Mouse (Mus musculus): ENCODE measurements at regions not wholly inside any gene's neighbourhood (a gene's known extent, or its start where the extent isn't known, plus 50 kb on each side); places are given as distances from the start of the nearest gene placed in this dataset.

- TF ChIP-seq CTCF (conservative IDR thresholded peaks at IDR 0.05; ENCODE audit: insufficient read depth, insufficient read length, low read depth, low read length) (no peak), POLR2A (IDR thresholded peaks at IDR 0.05; ENCODE audit: low read depth, low read length) (no peak)
Observed at GRCm38 (mm10) chr11:22457220-22457619, 54.7 kb upstream of the Tmem17 start.

Data from kidney, adult 2 months (tissue).